In the genomic region with DNA sequence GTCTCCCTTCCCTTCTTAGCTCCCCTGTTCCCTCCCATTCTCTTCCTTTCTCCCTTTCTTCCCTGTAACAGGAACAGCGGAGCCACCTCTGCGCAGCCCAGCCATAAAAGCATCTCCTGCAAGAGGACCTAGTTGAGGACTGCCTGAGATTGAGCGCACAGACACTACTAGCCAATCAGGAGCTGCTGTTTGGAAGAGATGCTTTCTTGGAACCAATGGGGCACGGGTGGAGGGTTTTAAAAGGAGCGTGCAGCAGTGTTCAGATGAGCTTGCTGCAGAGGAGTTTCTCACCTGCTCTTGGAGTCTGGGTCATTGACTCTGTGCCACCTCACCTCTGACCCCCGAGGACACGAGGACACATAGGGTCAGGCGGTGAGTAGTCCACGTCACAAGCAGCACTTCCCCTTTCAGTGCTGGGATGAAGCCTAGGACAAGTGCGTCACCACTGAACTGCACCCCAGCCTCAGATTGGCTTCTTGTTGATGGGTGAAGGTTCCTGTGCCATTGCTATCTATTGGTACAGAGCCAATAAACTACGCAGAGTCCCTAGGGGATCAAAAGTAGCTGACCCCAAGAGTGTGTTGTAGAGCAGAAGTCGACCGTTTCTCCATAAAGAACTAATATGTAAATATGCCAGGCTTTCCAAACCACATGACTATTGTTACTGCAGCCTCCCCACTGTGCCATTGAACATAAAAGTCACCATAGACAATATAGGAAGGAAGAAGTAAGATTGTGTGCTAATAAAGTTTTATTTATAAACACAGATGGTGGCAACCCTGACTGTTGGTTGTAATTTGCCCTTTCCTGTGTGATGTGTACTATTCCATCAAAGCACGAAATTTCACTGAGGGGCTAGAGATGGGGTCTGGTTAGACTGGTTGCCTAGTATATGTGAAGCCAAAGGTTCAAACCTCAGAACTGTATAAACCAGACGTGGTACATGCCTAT, we compare ENCODE assay signal across 24 mouse cellular contexts. TPM values are rescaled to one million over a fixed set of nuclear protein-coding genes. Genes with fewer than 3 reads are reported as not detected.
DNase-seq lines count a peak whose midpoint lies in the region; ATAC-seq lines count a peak whose summit lies in the region.
"Had no signal": no experiment of that assay in that cellular context is flagged by ENCODE, and none has a peak within 500 bp of the region (broad histone marks: within the 10 kb centered on the region; RNA-seq: fewer than 3 reads in every experiment).

No protein-coding gene starts in this region.

- H3K9ac ChIP-seq in intestine, embryonic 14.5 days (ENCODE audit: low read length), result no peak overlapping the region
- no peak overlapping the region for H3K9ac ChIP-seq in intestine, embryonic 16.5 days (ENCODE audit: low read depth, low read length)
- no peak overlapping the region for H3K9ac ChIP-seq in midbrain, embryonic 11.5 days (ENCODE audit: low read length)
- H3K9ac ChIP-seq: forebrain, postnatal 0 days; heart, embryonic 15.5 days; hindbrain, embryonic 13.5 days; liver, embryonic 12.5 days had no signal

- no peak overlapping the region for H3K4me2 ChIP-seq in intestine, embryonic 14.5 days (ENCODE audit: low read length)
- H3K4me2 ChIP-seq in intestine, embryonic 16.5 days (ENCODE audit: low read depth, low read length), result no peak overlapping the region
- H3K4me2 ChIP-seq in midbrain, embryonic 11.5 days, result no peak overlapping the region
- H3K4me2 ChIP-seq: heart, embryonic 15.5 days; hindbrain, embryonic 13.5 days; liver, embryonic 12.5 days had no signal

- H3K27me3 ChIP-seq in intestine, embryonic 14.5 days (replicated peaks; ENCODE audit: control insufficient read depth, insufficient read depth, low read length), result no peaks in the 10 kb centered on the region
- no peaks in the 10 kb centered on the region for H3K27me3 ChIP-seq in intestine, embryonic 16.5 days (replicated peaks; ENCODE audit: control insufficient read depth, insufficient read depth, low read length)
- no peaks in the 10 kb centered on the region for H3K27me3 ChIP-seq in midbrain, embryonic 11.5 days (ENCODE audit: control insufficient read depth, insufficient read depth, low read length)
- H3K27me3 ChIP-seq: heart, embryonic 15.5 days; hindbrain, embryonic 13.5 days; liver, embryonic 12.5 days had no signal

- DNase-seq in intestine, embryonic 14.5 days (ENCODE audit: low spot score), result peak; percentile 43
- peak; percentile 15 for DNase-seq in A20 (ENCODE audit: low read depth, low spot score)
- DNase-seq in midbrain, embryonic 11.5 days (ENCODE audit: low spot score, missing footprints), result no peak
- DNase-seq in layer of hippocampus, adult 9-10 months (ENCODE audit: low spot score), result no peak
- DNase-seq: adrenal gland, postnatal 25 days; cerebellum, adult 9-10 months; forebrain, postnatal 0 days; gastrocnemius, postnatal 25 days; heart, postnatal 36 days; kidney, adult 2 months; lung, adult 2 months; right cerebral cortex, postnatal 14 days; thymus, postnatal 4 days had no signal

- H3K36me3 ChIP-seq in intestine, embryonic 14.5 days (ENCODE audit: control insufficient read depth, insufficient read depth, low read length), result no peaks in the 10 kb centered on the region
- no peaks in the 10 kb centered on the region for H3K36me3 ChIP-seq in intestine, embryonic 16.5 days (ENCODE audit: control insufficient read depth, insufficient read depth, low read length)
- no peaks in the 10 kb centered on the region for H3K36me3 ChIP-seq in midbrain, embryonic 11.5 days (ENCODE audit: control insufficient read depth, insufficient read depth, low read length)
- H3K36me3 ChIP-seq: forebrain, embryonic 10.5 days; G1E; heart, embryonic 15.5 days; hindbrain, embryonic 13.5 days; limb, embryonic 10.5 days; liver, embryonic 12.5 days; midbrain, embryonic 10.5 days had no signal

- no peak for ATAC-seq in intestine, embryonic 14.5 days (replicated peaks; ENCODE audit: low FRiP score, low TSS enrichment, low read depth)
- ATAC-seq in intestine, embryonic 16.5 days, result no peak
- peak; percentile 39 for ATAC-seq in granulocyte monocyte progenitor cell, adult 5-6 weeks (replicated peaks; ENCODE audit: poor library complexity, severe bottlenecking)
- peak; percentile 37; the same call in 1 of the 2 replicates for ATAC-seq in neutrophil, adult 5-6 weeks (ENCODE audit: extremely low read depth, insufficient number of reproducible peaks, low FRiP score, poor library complexity, severe bottlenecking)
- ATAC-seq in midbrain, embryonic 11.5 days (ENCODE audit: low FRiP score), result no peak
- ATAC-seq: forebrain, postnatal 0 days; liver, embryonic 12.5 days had no signal

- peaks cover 13% of the 10 kb centered on the region for H3K4me1 ChIP-seq in intestine, embryonic 14.5 days (replicated peaks; ENCODE audit: control insufficient read depth, insufficient read depth, low read length)
- peaks cover 5% of the 10 kb centered on the region; the same call in 1 of the 2 replicates for H3K4me1 ChIP-seq in intestine, embryonic 16.5 days (ENCODE audit: control insufficient read depth, insufficient read depth, low read length)
- peaks cover 8% of the 10 kb centered on the region for H3K4me1 ChIP-seq in midbrain, embryonic 11.5 days (ENCODE audit: control insufficient read depth, insufficient read depth, low read length)

- WGBS in intestine, embryonic 14.5 days, result 78% methylated on average over 15 of the region's 15 CpGs
- WGBS in intestine, embryonic 16.5 days, result 77% methylated on average over 15 of the region's 15 CpGs
- WGBS in midbrain, embryonic 11.5 days, result 74% methylated on average over 15 of the region's 15 CpGs

- no peak overlapping the region for H3K27ac ChIP-seq in intestine, embryonic 14.5 days (ENCODE audit: low read depth)
- no peak overlapping the region for H3K27ac ChIP-seq in intestine, embryonic 16.5 days (ENCODE audit: low read length)
- H3K27ac ChIP-seq in midbrain, embryonic 11.5 days (ENCODE audit: low read depth, low read length), result no peak overlapping the region
- H3K27ac ChIP-seq: forebrain, embryonic 10.5 days; heart, embryonic 15.5 days; hindbrain, embryonic 13.5 days; kidney, postnatal 0 days; limb, embryonic 10.5 days; liver, embryonic 12.5 days; midbrain, embryonic 10.5 days had no signal

- no peak overlapping the region for H3K4me3 ChIP-seq in intestine, embryonic 14.5 days (ENCODE audit: low read depth, low read length)
- H3K4me3 ChIP-seq in intestine, embryonic 16.5 days (ENCODE audit: low read length), result no peak overlapping the region
- no peak overlapping the region for H3K4me3 ChIP-seq in midbrain, embryonic 11.5 days (ENCODE audit: low read depth, low read length)
- H3K4me3 ChIP-seq: forebrain, embryonic 10.5 days; heart, embryonic 15.5 days; hindbrain, embryonic 13.5 days; limb, embryonic 10.5 days; liver, embryonic 12.5 days; midbrain, embryonic 10.5 days had no signal

- no peaks in the 10 kb centered on the region for H3K9me3 ChIP-seq in intestine, embryonic 14.5 days (ENCODE audit: control insufficient read depth, low read length)
- no peaks in the 10 kb centered on the region for H3K9me3 ChIP-seq in intestine, embryonic 16.5 days (ENCODE audit: control insufficient read depth, low read length)
- no peaks in the 10 kb centered on the region for H3K9me3 ChIP-seq in midbrain, embryonic 11.5 days (ENCODE audit: control insufficient read depth, low read length)
- H3K9me3 ChIP-seq: forebrain, embryonic 10.5 days; G1E; heart, embryonic 15.5 days; hindbrain, embryonic 13.5 days; limb, embryonic 10.5 days; liver, embryonic 12.5 days; midbrain, embryonic 10.5 days had no signal

RNA-seq across cellular contexts. Expression of gene Tarbp1, which starts 19.6 kb away (rescaled TPM):
- 6.3 TPM in 2 replicates for polyA plus RNA-seq in intestine, embryonic 14.5 days (2014; fragmentation: Nextera tagmentation; extraction: Ambion mirVana)
- polyA plus RNA-seq in intestine, embryonic 16.5 days (2015; fragmentation: Nextera tagmentation; extraction: Ambion mirVana), result 1.6 and 1.9 TPM in 2 replicates
- 10.7 and 13.4 TPM in 2 replicates for total RNA-seq in granulocyte monocyte progenitor cell, adult 5-6 weeks (2014; fragmentation: Nextera tagmentation)
- 9.3 and 10.5 TPM in 2 replicates for total RNA-seq in granulocyte monocyte progenitor cell, adult 5-6 weeks (2017)
- 3.1 and 4.2 TPM in 2 replicates for total RNA-seq in neutrophil, adult 5-6 weeks (2017)
- polyA plus RNA-seq in midbrain, embryonic 11.5 days (2014; fragmentation: Nextera tagmentation; extraction: Ambion mirVana), result 2.2 TPM in 2 replicates

Comparison
In these comparisons a context has a peak if more than half of its experiments do, and no peak if none do; other contexts are left out.
1. ATAC-seq: peak in granulocyte monocyte progenitor cell, adult 5-6 weeks (single experiment) and neutrophil, adult 5-6 weeks (single experiment); none in intestine, embryonic 14.5 days (single experiment), intestine, embryonic 16.5 days (single experiment) and midbrain, embryonic 11.5 days (single experiment).
2. DNase-seq: peak in intestine, embryonic 14.5 days (single experiment) and A20 (single experiment); none in midbrain, embryonic 11.5 days (single experiment) and layer of hippocampus, adult 9-10 months (single experiment).